Mouse (Mus musculus) embryonic facial prominence, embryonic 13.5 days (tissue): Measurements from ENCODE around the gene Csnk2a2. TPM values are rescaled to one million over a fixed set of nuclear protein-coding genes. Genes with fewer than 3 reads are reported as not detected.

Source experiments
- ATAC-seq: fragments of 200-750 bp; cut with Nextera tagmentation; 2 replicates; pipeline ENCODE4 v1.8.0; 2017; ENCODE audit warnings: low read depth; ENCODE audit not compliant: insufficient number of reproducible peaks, insufficient read depth, low FRiP score, low TSS enrichment
- H3K27ac ChIP-seq: fragments of 300-500 bp; sonication (generic); 2 replicates; pipeline ENCODE4 v1.5.1; 2015; ENCODE audit warnings: moderate library complexity, mild to moderate bottlenecking, inconsistent platforms
- H3K27me3 ChIP-seq: fragments of 300-500 bp; sonication (generic); 2 replicates; pipeline ENCODE4 v1.6.1; 2015; ENCODE audit warnings: mild to moderate bottlenecking, inconsistent platforms
- H3K36me3 ChIP-seq: fragments of 300-500 bp; sonication (generic); 2 replicates; pipeline ENCODE4 v1.6.1; 2015; ENCODE audit warnings: mild to moderate bottlenecking, inconsistent platforms
- H3K4me1 ChIP-seq: fragments of 300-500 bp; sonication (generic); 2 replicates; pipeline ENCODE4 v1.6.1; 2015; ENCODE audit warnings: inconsistent platforms
- H3K4me2 ChIP-seq: fragments of 300-500 bp; sonication (generic); 2 replicates; pipeline ENCODE4 v1.6.1; 2015; ENCODE audit warnings: moderate library complexity, mild to moderate bottlenecking, inconsistent platforms
- H3K4me3 ChIP-seq: fragments of 300-500 bp; sonication (generic); 2 replicates; pipeline ENCODE4 v1.5.1; 2015; ENCODE audit warnings: mild to moderate bottlenecking, inconsistent platforms
- H3K9ac ChIP-seq: fragments of 300-500 bp; sonication (generic); 2 replicates; pipeline ENCODE4 v1.6.1; 2015; ENCODE audit warnings: mild to moderate bottlenecking, inconsistent platforms
- H3K9me3 ChIP-seq: fragments of 300-500 bp; sonication (generic); 2 replicates; pipeline ENCODE4 v1.6.1; 2016; ENCODE audit warnings: inconsistent platforms
- WGBS: fragments of 180-500 bp; shearing (Covaris S2); methylation state at CpG from one replicate; pipeline ENCODE4 v1.1.7; 2015; ENCODE audit warnings: mixed read lengths; 5-methylcytosine and 5-hydroxymethylcytosine counted together
- polyA plus RNA-seq: library from polyadenylated mRNA; unstranded; fragments of >200 nt; fragmentation: Nextera tagmentation; extraction: Ambion mirVana; gene quantifications from 2 replicates; pipeline ENCODE4 v1.2.1, GENCODE M21; 2015

Gene Csnk2a2
- polyA plus RNA-seq, 1 experiment from 2014 or later = 14.6 TPM

DNA sequence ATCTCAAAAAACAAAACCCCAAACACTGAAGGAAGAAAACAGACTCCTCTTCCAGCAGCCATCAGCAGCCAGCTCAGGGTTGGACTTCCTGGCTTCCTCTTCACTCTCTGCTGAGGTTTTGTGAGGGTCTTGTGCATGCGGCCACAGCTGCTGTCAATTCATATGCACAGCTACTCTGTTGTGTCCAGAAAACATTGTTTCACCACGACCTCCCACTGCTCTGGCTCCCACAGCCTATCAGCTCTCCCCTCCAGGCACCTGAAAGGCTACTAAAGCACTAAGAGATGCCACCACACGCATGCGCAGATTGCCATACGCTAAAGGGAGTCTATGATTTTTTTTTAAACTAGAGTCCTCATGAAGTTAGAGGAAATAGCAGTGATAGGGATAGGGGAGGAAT, 15.0 kb upstream of the Csnk2a2 start:
- 65% methylated on average over 5 of the region's 5 CpGs for WGBS
- Histone ChIP-seq H3K9ac (no peak overlapping the region), H3K4me3 (no peak overlapping the region), H3K4me1 (no peaks in the 10 kb centered on the region), H3K36me3 (no peaks in the 10 kb centered on the region), H3K9me3 (no peaks in the 10 kb centered on the region), H3K27me3 (no peaks in the 10 kb centered on the region), H3K27ac (no peak overlapping the region), H3K4me2 (no peak overlapping the region)
- ATAC-seq = no peak

GRCm38 (mm10) chr8:95502431-95502830, 12.6 kb upstream of the Csnk2a2 start:
- Histone ChIP-seq H3K4me1 (no peaks in the 10 kb centered on the region), H3K9me3 (no peaks in the 10 kb centered on the region), H3K9ac (no peak overlapping the region), H3K4me2 (no peak overlapping the region), H3K36me3 (no peaks in the 10 kb centered on the region), H3K27ac (no peak overlapping the region), H3K4me3 (no peak overlapping the region), H3K27me3 (no peaks in the 10 kb centered on the region)
- 83% methylated on average over 7 of the region's 7 CpGs for WGBS
- no peak for ATAC-seq

DNA sequence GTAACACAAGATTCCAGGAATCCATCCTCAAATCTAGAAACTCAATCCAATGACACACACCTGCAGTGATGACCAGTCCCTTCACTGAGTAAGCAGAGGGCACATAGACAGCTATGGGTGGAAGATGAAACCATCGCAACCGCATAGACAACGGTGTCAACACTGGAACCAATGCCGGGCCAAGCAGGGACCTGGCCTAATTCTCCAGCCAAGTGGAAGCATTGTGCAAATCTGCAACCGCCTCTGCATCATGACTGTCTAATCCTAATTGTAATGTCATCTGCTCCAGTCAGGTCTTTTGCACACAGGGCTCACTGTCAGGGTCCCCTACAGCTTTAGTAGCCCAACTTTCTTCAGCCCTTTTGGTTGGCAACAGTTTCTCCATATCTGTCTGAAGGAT, 10.6 kb upstream of the Csnk2a2 start:
- Histone ChIP-seq H3K27me3 (no peaks in the 10 kb centered on the region), H3K4me1 (no peaks in the 10 kb centered on the region), H3K4me2 (no peak overlapping the region), H3K9me3 (no peaks in the 10 kb centered on the region), H3K9ac (no peak overlapping the region), H3K36me3 (no peaks in the 10 kb centered on the region), H3K27ac (no peak overlapping the region), H3K4me3 (no peak overlapping the region)
- no peak for ATAC-seq
- 96% methylated on average over 5 of the region's 5 CpGs for WGBS

DNA sequence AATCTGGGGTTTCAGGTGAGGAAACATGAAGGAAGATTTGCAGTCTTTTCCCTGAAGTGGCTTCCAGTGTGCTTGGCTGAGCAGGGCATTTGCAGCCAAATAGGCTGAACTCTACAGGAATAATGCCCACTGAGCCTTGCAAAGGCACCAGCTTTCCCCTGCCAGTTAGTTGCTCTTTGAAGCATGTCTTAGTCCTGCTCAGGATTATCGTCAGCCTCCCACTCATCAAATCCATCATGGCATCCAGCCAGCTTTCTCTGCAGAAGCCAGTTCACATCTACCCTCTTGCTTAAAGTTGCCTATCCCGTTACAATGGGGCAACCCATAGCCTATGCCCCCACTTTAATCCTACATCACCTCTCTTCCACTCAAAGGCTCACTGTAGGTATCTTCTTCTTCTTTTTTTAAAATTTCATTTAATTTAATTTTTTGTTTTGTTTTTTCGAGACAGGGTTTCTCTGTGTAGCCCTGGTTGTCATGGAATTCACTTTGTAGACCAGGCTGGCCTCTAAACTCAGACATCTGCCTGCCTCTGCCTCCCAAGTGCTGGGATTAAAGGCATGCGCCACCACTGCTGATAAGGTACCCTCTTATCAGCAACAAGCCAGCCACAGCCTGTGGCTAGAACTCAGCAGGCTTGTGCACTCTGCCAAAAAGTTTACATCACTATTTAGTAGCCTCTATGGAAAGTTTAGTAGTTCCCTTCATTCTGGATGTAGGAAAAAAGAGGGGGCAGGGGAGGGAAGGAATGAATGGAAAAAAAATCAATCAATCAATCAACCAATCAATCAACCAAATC, 9.6 kb upstream of the Csnk2a2 start:
- H3K27ac ChIP-seq = no peak overlapping the region
- no peak overlapping the region for H3K4me2 ChIP-seq
- no peaks in the 10 kb centered on the region for H3K4me1 ChIP-seq
- H3K27me3 ChIP-seq = no peaks in the 10 kb centered on the region
- no peaks in the 10 kb centered on the region for H3K9me3 ChIP-seq
- no peak overlapping the region for H3K4me3 ChIP-seq
- ATAC-seq = no peak
- H3K9ac ChIP-seq = no peak overlapping the region
- H3K36me3 ChIP-seq = no peaks in the 10 kb centered on the region
- 67% methylated on average over 4 of the region's 4 CpGs for WGBS

DNA sequence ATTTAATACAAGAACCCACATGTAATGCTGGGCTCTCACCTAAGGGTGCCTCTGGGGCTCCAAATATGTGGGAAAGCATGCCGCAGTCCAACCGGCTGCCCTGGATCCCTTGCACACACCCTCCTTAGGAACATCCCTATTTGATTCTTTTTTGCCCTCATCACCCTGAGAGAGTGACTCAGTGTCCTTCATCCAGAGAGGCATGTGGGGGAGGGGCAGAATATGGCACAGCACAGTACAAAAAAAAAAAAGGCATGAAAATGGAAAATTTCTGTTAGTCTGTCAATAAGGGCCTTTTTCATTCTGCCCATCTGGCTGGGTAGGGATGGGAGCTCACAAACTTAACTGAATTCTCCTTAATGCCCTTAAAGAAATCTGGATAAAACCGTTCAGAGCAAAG, 8.0 kb upstream of the Csnk2a2 start:
- WGBS = 78% methylated on average over 3 of the region's 3 CpGs

GRCm38 (mm10) chr8:95496420-95496819, 6.6 kb upstream of the Csnk2a2 start:
- no peak overlapping the region for H3K9ac ChIP-seq

More for the DNA sequence above, 8.0 kb upstream of the Csnk2a2 start:
- H3K36me3 ChIP-seq = no peaks in the 10 kb centered on the region
- no peak for ATAC-seq
- no peak overlapping the region for H3K9ac ChIP-seq
- H3K27ac ChIP-seq = no peak overlapping the region
- H3K4me1 ChIP-seq = no peaks in the 10 kb centered on the region
- no peaks in the 10 kb centered on the region for H3K27me3 ChIP-seq
- no peak overlapping the region for H3K4me2 ChIP-seq
- H3K4me3 ChIP-seq = no peak overlapping the region
- H3K9me3 ChIP-seq = no peaks in the 10 kb centered on the region

GRCm38 (mm10) chr8:95495444-95495843, 5.6 kb upstream of the Csnk2a2 start:
- WGBS = 79% methylated on average over 6 of the region's 6 CpGs
- H3K27ac ChIP-seq = no peak overlapping the region
- H3K9me3 ChIP-seq = no peaks in the 10 kb centered on the region
- no peaks in the 10 kb centered on the region for H3K36me3 ChIP-seq
- H3K9ac ChIP-seq = no peak overlapping the region
- H3K27me3 ChIP-seq = no peaks in the 10 kb centered on the region
- H3K4me3 ChIP-seq = no peak overlapping the region
- H3K4me2 ChIP-seq = no peak overlapping the region
- no peaks in the 10 kb centered on the region for H3K4me1 ChIP-seq
- ATAC-seq = no peak

More at GRCm38 (mm10) chr8:95496420-95496819, 6.6 kb upstream of the Csnk2a2 start:
- no peak overlapping the region for H3K4me3 ChIP-seq
- H3K27me3 ChIP-seq = no peaks in the 10 kb centered on the region
- H3K27ac ChIP-seq = no peak overlapping the region
- WGBS = 48% methylated on average over 3 of the region's 3 CpGs
- no peaks in the 10 kb centered on the region for H3K4me1 ChIP-seq
- no peak for ATAC-seq
- no peak overlapping the region for H3K4me2 ChIP-seq
- H3K9me3 ChIP-seq = no peaks in the 10 kb centered on the region
- no peaks in the 10 kb centered on the region for H3K36me3 ChIP-seq

GRCm38 (mm10) chr8:95492057-95492456, 2.2 kb upstream of the Csnk2a2 start:
- no peak overlapping the region for H3K27ac ChIP-seq
- H3K4me2 ChIP-seq = no peak overlapping the region
- H3K36me3 ChIP-seq = no peaks in the 10 kb centered on the region
- H3K4me1 ChIP-seq = peaks cover 9% of the 10 kb centered on the region
- ATAC-seq = no peak
- H3K27me3 ChIP-seq = no peaks in the 10 kb centered on the region
- H3K9ac ChIP-seq = no peak overlapping the region
- 68% methylated on average over 4 of the region's 4 CpGs for WGBS
- no peak overlapping the region for H3K4me3 ChIP-seq
- no peaks in the 10 kb centered on the region for H3K9me3 ChIP-seq

DNA sequence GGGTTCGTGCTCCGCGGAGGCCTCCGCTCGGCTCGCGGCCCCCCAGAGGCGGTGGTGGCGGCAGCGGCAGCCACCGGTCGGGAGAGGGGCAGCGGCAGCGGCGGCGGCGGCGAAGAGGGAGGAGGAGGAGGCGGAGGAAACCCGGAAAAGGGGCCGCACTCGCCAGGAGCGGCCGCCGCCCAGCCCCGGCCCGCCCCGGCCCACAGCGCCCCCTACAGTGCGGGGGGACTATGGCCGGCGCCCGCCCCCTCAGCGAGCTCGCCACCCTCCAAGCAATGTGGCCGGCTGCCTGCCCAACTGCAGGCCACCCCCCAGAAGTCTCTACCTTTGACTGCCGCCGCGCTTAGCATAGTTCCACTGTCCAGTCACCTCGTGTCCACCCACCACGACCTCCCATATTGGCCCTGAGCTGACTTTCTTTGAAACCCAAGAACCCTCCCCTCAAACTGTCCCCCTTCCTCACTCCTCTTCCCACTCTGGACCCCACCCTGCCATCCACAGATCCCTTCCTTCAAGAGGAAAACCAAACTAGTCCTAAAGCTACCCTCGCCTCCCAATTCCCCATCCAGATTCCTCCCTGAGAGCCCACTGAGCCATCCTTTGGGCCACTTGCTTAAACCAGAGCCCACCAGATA, 1.0 kb downstream of the Csnk2a2 start:
- no peaks in the 10 kb centered on the region for H3K27me3 ChIP-seq
- WGBS = under 1% methylated on average over 32 of the region's 42 CpGs

GRCm38 (mm10) chr8:95487800-95488697, 1.8 kb downstream of the Csnk2a2 start:
- H3K27ac ChIP-seq = no peak overlapping the region
- H3K36me3 ChIP-seq = peaks cover 37% of the 10 kb centered on the region
- ATAC-seq = peak; percentile 17; the same call in 1 of the 2 replicates
- peak overlapping the region; percentile 93 for H3K4me3 ChIP-seq
- no peaks in the 10 kb centered on the region for H3K27me3 ChIP-seq
- WGBS = under 1% methylated on average over 75 of the region's 95 CpGs
- H3K4me2 ChIP-seq = peak overlapping the region; percentile 93
- no peaks in the 10 kb centered on the region for H3K9me3 ChIP-seq
- peaks cover 11% of the 10 kb centered on the region for H3K4me1 ChIP-seq
- H3K9ac ChIP-seq = peak overlapping the region; percentile 97

More for the DNA sequence above, 1.0 kb downstream of the Csnk2a2 start:
- Histone ChIP-seq H3K4me1 (peaks cover 11% of the 10 kb centered on the region), H3K4me2 (peak overlapping the region; percentile 93), H3K36me3 (peaks cover 30% of the 10 kb centered on the region), H3K27ac (no peak overlapping the region), H3K4me3 (peak overlapping the region; percentile 93), H3K9me3 (no peaks in the 10 kb centered on the region), H3K9ac (peak overlapping the region; percentile 97)
- ATAC-seq = peak; percentile 86

- Histone ChIP-seq H3K36me3 (peaks cover 78% of the 10 kb centered on the region), H3K27ac (no peak overlapping the region), H3K27me3 (no peaks in the 10 kb centered on the region), H3K4me1 (no peaks in the 10 kb centered on the region), H3K4me2 (no peak overlapping the region), H3K9ac (no peak overlapping the region), H3K4me3 (no peak overlapping the region), H3K9me3 (no peaks in the 10 kb centered on the region)
- 96% methylated on average over 4 of the region's 4 CpGs for WGBS
- ATAC-seq = no peak
These were observed 19.8 kb downstream of the Csnk2a2 start for GRCm38 (mm10) chr8:95470008-95470407.
